In genomic region chr7:140141350-140141749, GRCm38 (mm10) we compare ENCODE assay signal across 8 mouse cellular contexts. TPM values are rescaled to one million over a fixed set of nuclear protein-coding genes. Genes with fewer than 3 reads are reported as not detected.
A peak's percentile ranks its signal among the peaks of the same experiment; 100 is the strongest.
DNase-seq lines count a peak whose midpoint lies in the region; ATAC-seq and TF ChIP-seq lines count a peak whose summit lies in the region.
"Had no signal": no experiment of that assay in that cellular context is flagged by ENCODE, and none has a peak within 500 bp of the region (broad histone marks: within the 10 kb centered on the region; RNA-seq: fewer than 3 reads in every experiment).

No protein-coding gene starts in this region.

- WGBS in lung, embryonic 14.5 days = 3% methylated on average over 14 of the region's 14 CpGs
- WGBS in small intestine, adult 2 months = 4% methylated on average over 14 of the region's 14 CpGs

- TF ChIP-seq POLR2A in small intestine, adult 2 months (IDR thresholded peaks at IDR 0.05; ENCODE audit: low read depth, low read length) = no peak

- peak; percentile 59 to 66 for DNase-seq in right cerebral cortex, adult 2 months (ENCODE audit: low spot score in 2 of 2)
- DNase-seq in right cerebral cortex, postnatal 25 days = no peak
- peak; percentile 76 for DNase-seq in heart, postnatal 4 days
- peak; percentile 86 for DNase-seq in lung, embryonic 14.5 days

- H3K4me2 ChIP-seq in lung, embryonic 14.5 days = no peak overlapping the region
- H3K4me2 ChIP-seq: neural tube, embryonic 12.5 days had no signal

- no peaks in the 10 kb centered on the region; the same call in 1 of the 2 replicates for H3K4me1 ChIP-seq in lung, embryonic 14.5 days (ENCODE audit: insufficient read depth)
- H3K4me1 ChIP-seq in small intestine, adult 2 months (ENCODE audit: control insufficient read depth, insufficient read depth, insufficient read length, low read length) = peaks cover 5% of the 10 kb centered on the region; the same call in 1 of the 2 replicates

- no peak overlapping the region for H3K9ac ChIP-seq in lung, embryonic 14.5 days
- H3K9ac ChIP-seq: neural tube, embryonic 12.5 days had no signal

- TF ChIP-seq CTCF in lung, embryonic 14.5 days (IDR thresholded peaks at IDR 0.05; ENCODE audit: low read depth) = peak; percentile 71
- TF ChIP-seq CTCF in small intestine, adult 2 months (IDR thresholded peaks at IDR 0.05; ENCODE audit: extremely low read depth, insufficient read length, insufficient replicate concordance, low read depth, low read length) = peak; percentile 85; the same call in 1 of the 2 replicates

- no peak overlapping the region for H3K4me3 ChIP-seq in lung, embryonic 14.5 days (ENCODE audit: low read depth, low read length)
- H3K4me3 ChIP-seq in small intestine, adult 2 months (ENCODE audit: low read depth, low read length) = no peak overlapping the region
- H3K4me3 ChIP-seq: neural tube, embryonic 12.5 days had no signal

- H3K9me3 ChIP-seq in lung, embryonic 14.5 days (ENCODE audit: low read depth, low read length) = no peaks in the 10 kb centered on the region
- H3K9me3 ChIP-seq: neural tube, embryonic 12.5 days had no signal

- H3K27ac ChIP-seq in lung, embryonic 14.5 days (ENCODE audit: low read depth) = no peak overlapping the region
- no peak overlapping the region for H3K27ac ChIP-seq in small intestine, adult 2 months (ENCODE audit: insufficient read depth, low read depth, low read length)
- H3K27ac ChIP-seq: neural tube, embryonic 12.5 days had no signal

- H3K27me3 ChIP-seq in lung, embryonic 14.5 days (ENCODE audit: insufficient read depth, low read length) = no peaks in the 10 kb centered on the region
- H3K27me3 ChIP-seq in small intestine, adult 2 months (ENCODE audit: control insufficient read depth, insufficient read depth, low read length) = no peaks in the 10 kb centered on the region
- H3K27me3 ChIP-seq: neural tube, embryonic 12.5 days had no signal

- no peaks in the 10 kb centered on the region for H3K36me3 ChIP-seq in lung, embryonic 14.5 days (ENCODE audit: insufficient read depth)
- peaks cover 2% of the 10 kb centered on the region; the same call in 1 of the 2 replicates for H3K36me3 ChIP-seq in small intestine, adult 2 months (ENCODE audit: control insufficient read depth, insufficient read depth, low read length)
- H3K36me3 ChIP-seq: neural tube, embryonic 12.5 days had no signal

- peak; percentile 49 for ATAC-seq in activated CD4-positive, CD25-positive, alpha-beta regulatory T cell, adult 4 months
- peak; percentile 65 for ATAC-seq in common myeloid progenitor, adult 5-6 weeks (replicated peaks; ENCODE audit: low read depth, poor library complexity, severe bottlenecking)
- ATAC-seq in lung, embryonic 14.5 days (ENCODE audit: insufficient read depth) = no peak

RNA-seq across cellular contexts. Expression of gene Mtg1, which starts 4.0 kb away (rescaled TPM):
- polyA plus RNA-seq in activated CD4-positive, CD25-positive, alpha-beta regulatory T cell, adult 4 months (2017; shearing (Covaris generic)) = 10 to 100 TPM; 27.7 to 34.1 TPM
- 13.6 and 21.2 TPM in 2 replicates for total RNA-seq in common myeloid progenitor, adult 5-6 weeks (2017)
- 10 to 100 TPM; 22.3 to 25.6 TPM for total RNA-seq in heart, postnatal 4 days (2021)
- 24.8 and 28.4 TPM in 2 replicates for polyA plus RNA-seq in lung, embryonic 14.5 days (2014; fragmentation: Nextera tagmentation; extraction: Ambion mirVana)
- 8.3 and 16.6 TPM in 2 replicates for polyA plus RNA-seq in small intestine, adult 2 months (2012; rRNA removed)

RNA-seq across cellular contexts. Expression of gene Sprn, which starts 13.3 kb away (rescaled TPM):
- not detected for polyA plus RNA-seq in activated CD4-positive, CD25-positive, alpha-beta regulatory T cell, adult 4 months (2017; shearing (Covaris generic))
- not detected in 2 replicates for total RNA-seq in common myeloid progenitor, adult 5-6 weeks (2017)
- total RNA-seq in heart, postnatal 4 days (2021) = under 1 TPM; 0.17 to 0.27 TPM
- polyA plus RNA-seq in lung, embryonic 14.5 days (2014; fragmentation: Nextera tagmentation; extraction: Ambion mirVana) = 0.12 and 0.20 TPM in 2 replicates
- 0.29 and 0.34 TPM in 2 replicates for polyA plus RNA-seq in small intestine, adult 2 months (2012; rRNA removed)

RNA-seq across cellular contexts. Expression of gene Olfr522, which starts 23.2 kb away (rescaled TPM):
- not detected for polyA plus RNA-seq in activated CD4-positive, CD25-positive, alpha-beta regulatory T cell, adult 4 months (2017; shearing (Covaris generic))
- total RNA-seq in common myeloid progenitor, adult 5-6 weeks (2017) = not detected in 2 replicates
- total RNA-seq in heart, postnatal 4 days (2021) = not detected
- not detected in 2 replicates for polyA plus RNA-seq in lung, embryonic 14.5 days (2014; fragmentation: Nextera tagmentation; extraction: Ambion mirVana)
- polyA plus RNA-seq in small intestine, adult 2 months (2012; rRNA removed) = not detected in 2 replicates
- polyA plus RNA-seq: neural tube, embryonic 12.5 days had no signal

RNA-seq across cellular contexts. Expression of gene Echs1, which starts 25.1 kb away (rescaled TPM):
- polyA plus RNA-seq in activated CD4-positive, CD25-positive, alpha-beta regulatory T cell, adult 4 months (2017; shearing (Covaris generic)) = 10 to 100 TPM; 73.1 to 79.4 TPM
- total RNA-seq in common myeloid progenitor, adult 5-6 weeks (2017) = 59.3 and 73.0 TPM in 2 replicates
- 100 to 1,000 TPM; 190 to 210 TPM for total RNA-seq in heart, postnatal 4 days (2021)
- 148 and 164 TPM in 2 replicates for polyA plus RNA-seq in lung, embryonic 14.5 days (2014; fragmentation: Nextera tagmentation; extraction: Ambion mirVana)
- 47.4 and 48.1 TPM in 2 replicates for polyA plus RNA-seq in small intestine, adult 2 months (2012; rRNA removed)

RNA-seq across cellular contexts. Expression of gene Paox, which starts 25.8 kb away (rescaled TPM):
- 1 to 10 TPM; 3.8 to 4.7 TPM for polyA plus RNA-seq in activated CD4-positive, CD25-positive, alpha-beta regulatory T cell, adult 4 months (2017; shearing (Covaris generic))
- 11.1 and 11.4 TPM in 2 replicates for total RNA-seq in common myeloid progenitor, adult 5-6 weeks (2017)
- 1 to 10 TPM; 4.5 TPM for total RNA-seq in heart, postnatal 4 days (2021)
- polyA plus RNA-seq in lung, embryonic 14.5 days (2014; fragmentation: Nextera tagmentation; extraction: Ambion mirVana) = 21.3 and 24.8 TPM in 2 replicates
- polyA plus RNA-seq in small intestine, adult 2 months (2012; rRNA removed) = 11.0 and 13.5 TPM in 2 replicates
